Mouse (Mus musculus) Patski (cell line): ENCODE results near the gene Vars2. TPM values are rescaled to one million over a fixed set of nuclear protein-coding genes. Genes with fewer than 3 reads are reported as not detected.

Experiments used
- ATAC-seq: fragments of 100-300 bp; one replicate; pipeline ENCODE4 v1.8.0; 2021
- CTCF ChIA-PET: fragments of 350-600 bp; sonication (Branson Sonifier 250); formaldehyde crosslinking; loops from one replicate; lab custom pipeline; 2022; ENCODE audit warnings: inconsistent platforms; lab: Charles Lee
- POLR2A ChIA-PET: fragments of 350-600 bp; sonication (Branson Sonifier 250); formaldehyde crosslinking; loops from one replicate; lab custom pipeline; 2022; ENCODE audit warnings: antibody characterized with exemption, inconsistent platforms; lab: Charles Lee
- DNase-seq: peaks from one replicate; pipeline ENCODE4 v3.0.0-alpha.2; 2011; ENCODE audit warnings: low read depth, low spot score
- H3K27me3 ChIP-seq: fragments of 371-371 bp; one replicate; pipeline ENCODE4 v1.5.1; 2021
- CTCF ChIP-seq: fragments of 100-300 bp; IDR thresholded peaks from one replicate; pipeline ENCODE4 v1.5.1; 2021
- in situ Hi-C: fragments of 300-500 bp; cut with MboI; formaldehyde crosslinking; loops from 3 replicates; pipeline ENCODE4 v1.11.1; 2018; ENCODE audit warnings: low pct_unique_long_range_greater_than_20kb, mixed read lengths
- polyA plus RNA-seq: library from polyadenylated mRNA; unstranded; gene quantifications from one replicate; pipeline ENCODE4 v1.2.3, GENCODE M21; 2021

Vars2 gene
- polyA plus RNA-seq, 1 experiment from 2014 or later = 34.4 TPM

- in situ Hi-C loops = no loop called here
- H3K27me3 ChIP-seq = no peaks in the 10 kb centered on the region
- ATAC-seq = peak; percentile 69
- CTCF ChIA-PET = interaction anchor here (1.0 kb wide), 1 partner anchor 52 kb away, joined by 3 read pairs; no protein-coding TSS in a partner anchor
- no peak for TF ChIP-seq CTCF
- peak; percentile 83 for DNase-seq
- POLR2A ChIA-PET = interaction anchor here (0.6 to 2.0 kb wide), 2 partner anchors 23 to 53 kb away, joined by 3 to 4 read pairs; no protein-coding TSS in a partner anchor
These were observed 6.1 kb upstream of the Vars2 start, which contains the start of gene Gtf2h4 for GRCm38 (mm10) chr17:35673416-35674035. Gene Gtf2h4 (minus strand): TSS chr17:35673739.

GRCm38 (mm10) chr17:35672527-35672926, 5.1 kb upstream of the Vars2 start:
- CTCF ChIA-PET = interaction anchor here (1.0 to 1.5 kb wide), 2 partner anchors 11 to 53 kb away, joined by 3 read pairs; no protein-coding TSS in a partner anchor
- POLR2A ChIA-PET = interaction anchor here (0.6 to 2.0 kb wide), 3 partner anchors 11 to 54 kb away, joined by 3 to 4 read pairs (median 3); no protein-coding TSS in a partner anchor
- in situ Hi-C loops = no loop called here
- no peaks in the 10 kb centered on the region for H3K27me3 ChIP-seq
- no peak for DNase-seq
- ATAC-seq = no peak
- TF ChIP-seq CTCF = no peak

GRCm38 (mm10) chr17:35671846-35672245, 4.5 kb upstream of the Vars2 start:
- in situ Hi-C loops = no loop called here
- no peak for TF ChIP-seq CTCF
- ATAC-seq = no peak
- POLR2A ChIA-PET = interaction anchor here (1.0 kb wide), 1 partner anchor 12 kb away, joined by 3 read pairs; no protein-coding TSS in a partner anchor
- CTCF ChIA-PET = interaction anchor here (0.8 to 1.5 kb wide), 5 partner anchors 10 to 81 kb away, joined by 3 to 4 read pairs (median 3); no protein-coding TSS in a partner anchor
- DNase-seq = no peak
- no peaks in the 10 kb centered on the region for H3K27me3 ChIP-seq

GRCm38 (mm10) chr17:35669731-35670130, 2.3 kb upstream of the Vars2 start:
- ChIA-PET POLR2A (no interaction called here), CTCF (interaction anchor here (0.8 to 1.0 kb wide), 3 partner anchors 15 to 86 kb away, joined by 3 read pairs; no protein-coding TSS in a partner anchor)
- DNase-seq = no peak
- ATAC-seq = no peak
- TF ChIP-seq CTCF = no peak
- no peaks in the 10 kb centered on the region for H3K27me3 ChIP-seq
- in situ Hi-C loops = loop anchor here (5.0 kb wide), 1 partner anchor 87 kb away; no protein-coding TSS in a partner anchor

GRCm38 (mm10) chr17:35666851-35667256, 538 bp downstream of the Vars2 start:
- DNase-seq (no peak), ATAC-seq (no peak)
- H3K27me3 ChIP-seq = no peaks in the 10 kb centered on the region
- POLR2A ChIA-PET = interaction anchor here (1.1 to 1.8 kb wide), 3 partner anchors 19 to 32 kb away, joined by 3 to 7 read pairs (median 6); no protein-coding TSS in a partner anchor
- CTCF ChIA-PET = interaction anchor here (0.9 to 1.2 kb wide), 2 partner anchors 83 to 89 kb away, joined by 3 read pairs; no protein-coding TSS in a partner anchor
- no peak for TF ChIP-seq CTCF
- in situ Hi-C loops = loop anchor here (5.0 kb wide), 1 partner anchor 85 kb away; no protein-coding TSS in a partner anchor

- no peak for TF ChIP-seq CTCF
- no peaks in the 10 kb centered on the region for H3K27me3 ChIP-seq
- ChIA-PET CTCF (interaction anchor here (0.8 to 3.9 kb wide), 16 partner anchors 13 to 88 kb away, joined by 3 to 30 read pairs (median 4); no protein-coding TSS in a partner anchor), POLR2A (interaction anchor here (0.7 to 0.9 kb wide), 3 partner anchors 11 to 35 kb away, joined by 3 to 5 read pairs (median 3); no protein-coding TSS in a partner anchor)
- DNase-seq = peak; percentile 28
- peak; percentile 62 for ATAC-seq
- in situ Hi-C loops = loop anchor here (5.0 kb wide), 1 partner anchor 84 kb away; no protein-coding TSS in a partner anchor
These were observed 1.4 kb downstream of the Vars2 start for GRCm38 (mm10) chr17:35665957-35666515.

GRCm38 (mm10) chr17:35653086-35653485, 14.3 kb downstream of the Vars2 start:
- no peak for DNase-seq
- CTCF ChIA-PET = interaction anchor here (0.9 to 3.2 kb wide), 5 partner anchors 9 to 69 kb away, joined by 3 to 19 read pairs (median 5); partner anchors contain the start of gene Mucl3
- in situ Hi-C loops = no loop called here
- POLR2A ChIA-PET = interaction anchor here (1.1 kb wide), 1 partner anchor 15 kb away, joined by 3 read pairs; the partner anchor contains the start of gene Vars2
- TF ChIP-seq CTCF = no peak
- H3K27me3 ChIP-seq = no peaks in the 10 kb centered on the region
- ATAC-seq = no peak

GRCm38 (mm10) chr17:35649429-35649828, 18.0 kb downstream of the Vars2 start:
- no peak for DNase-seq
- TF ChIP-seq CTCF = no peak
- CTCF ChIA-PET = interaction anchor here (1.0 to 2.8 kb wide), 5 partner anchors 10 to 65 kb away, joined by 3 to 11 read pairs (median 4); no protein-coding TSS in a partner anchor
- H3K27me3 ChIP-seq = no peaks in the 10 kb centered on the region
- in situ Hi-C loops = no loop called here
- ATAC-seq = peak; percentile 6
- POLR2A ChIA-PET = interaction anchor here (0.9 kb wide), 1 partner anchor 11 kb away, joined by 4 read pairs; no protein-coding TSS in a partner anchor

- CTCF ChIA-PET = interaction anchor here (1.3 to 2.0 kb wide), 2 partner anchors 9 to 11 kb away, joined by 6 read pairs; no protein-coding TSS in a partner anchor
- no peak for TF ChIP-seq CTCF
- H3K27me3 ChIP-seq = no peaks in the 10 kb centered on the region
- POLR2A ChIA-PET = no interaction called here
- ATAC-seq (no peak), DNase-seq (no peak)
- in situ Hi-C loops = no loop called here
These were observed 23.7 kb downstream of the Vars2 start, which contains the start of gene Mucl3 for GRCm38 (mm10) chr17:35643609-35644236. Gene Mucl3 (minus strand): TSS chr17:35643695.
